Mouse (Mus musculus): ENCODE measurements around the gene Ncoa6.

GRCm38 (mm10) chr2:155346670-155347069 is 127.0 kb downstream of the Ncoa6 start:
- TF ChIP-seq CTCF (IDR thresholded peaks at IDR 0.05; ENCODE audit: low read depth, low read length): no peak
- TF ChIP-seq GATA1 (IDR thresholded peaks at IDR 0.05; ENCODE audit: borderline replicate concordance, low read length): no peak
- TF ChIP-seq TAL1 (conservative IDR thresholded peaks at IDR 0.05; ENCODE audit: low read depth, low read length): no peak
- TF ChIP-seq POLR2AphosphoS5 (IDR thresholded peaks at IDR 0.05; ENCODE audit: insufficient replicate concordance, low read depth, low read length): no peak
- no peak for TF ChIP-seq GATA2 (IDR thresholded peaks at IDR 0.05; ENCODE audit: borderline replicate concordance, low read depth, low read length)

Data from G1E (cell line).